Mouse (Mus musculus): ENCODE results near the gene Gpr156. TPM values are rescaled to one million over a fixed set of nuclear protein-coding genes. Genes with fewer than 3 reads are reported as not detected.
A peak's percentile ranks its signal among the peaks of the same experiment; 100 is the strongest.

Gpr156 gene
- total RNA-seq, 1 experiment from 2014 or later, result not detected

GRCm38 (mm10) chr16:37989796-37990195, 73.5 kb downstream of the Gpr156 start:
- ATAC-seq (replicated peaks; ENCODE audit: insufficient number of reproducible peaks, low FRiP score, low TSS enrichment, poor library complexity, severe bottlenecking), result no peak

DNA sequence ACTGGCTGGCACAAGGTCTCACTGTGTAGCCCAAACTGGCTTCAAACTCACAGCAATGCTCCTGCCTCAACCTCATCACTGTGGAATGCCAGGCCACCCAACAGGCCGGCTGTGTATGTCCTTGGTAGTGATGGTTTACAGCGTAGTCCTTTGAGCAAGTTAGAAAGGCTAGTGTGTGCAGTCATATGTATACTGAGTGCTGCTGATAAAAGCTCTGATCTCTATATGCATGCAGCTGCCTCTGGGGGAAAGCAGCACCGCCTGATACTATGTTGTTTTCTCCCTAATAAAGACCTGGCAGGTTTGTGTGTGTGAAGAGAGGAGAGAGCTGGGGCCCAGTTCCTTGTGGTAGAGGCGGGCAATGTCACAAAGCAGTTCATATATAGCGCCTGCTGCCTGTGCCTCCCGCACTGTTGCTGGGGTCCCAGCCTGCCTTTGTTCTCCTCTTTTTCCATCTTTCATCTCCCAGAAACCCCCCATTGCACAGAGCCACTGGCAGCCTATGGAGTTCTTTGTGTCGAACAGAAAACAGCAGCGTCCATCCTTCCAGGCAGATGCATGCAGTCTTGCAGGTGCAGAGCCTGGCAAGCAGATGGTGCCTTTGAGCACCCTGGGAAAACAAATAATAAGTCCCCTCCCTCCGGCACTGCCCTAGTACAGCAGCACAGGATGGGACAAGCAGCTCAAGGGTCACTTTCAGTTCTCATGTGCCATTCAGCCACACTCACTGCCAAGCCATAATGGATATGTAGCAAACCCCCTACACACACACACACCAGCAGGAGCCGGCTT, 74.5 kb downstream of the Gpr156 start:
- no peak for ATAC-seq (replicated peaks; ENCODE audit: insufficient number of reproducible peaks, low FRiP score, low TSS enrichment, poor library complexity, severe bottlenecking)

DNA sequence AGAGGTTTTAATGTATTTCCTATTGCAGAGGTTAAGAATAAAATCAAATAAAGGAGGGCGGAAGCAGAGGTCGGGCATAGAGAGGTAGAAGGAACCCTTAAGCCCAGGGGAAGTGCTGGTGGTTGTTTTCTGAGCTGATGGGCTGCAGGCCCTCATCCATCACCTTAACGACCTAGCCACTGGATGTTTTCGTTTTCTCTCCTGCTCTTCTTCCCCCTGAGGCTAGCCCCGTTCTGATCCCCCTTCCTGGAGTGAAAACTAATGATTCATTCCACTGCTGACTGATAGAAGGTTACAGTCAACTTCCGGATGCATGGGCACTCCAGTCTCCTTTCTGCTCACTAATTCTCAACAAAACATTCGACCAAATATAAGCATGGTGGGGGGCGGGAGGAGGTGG, 76.5 kb downstream of the Gpr156 start:
- ATAC-seq (replicated peaks; ENCODE audit: insufficient number of reproducible peaks, low FRiP score, low TSS enrichment, poor library complexity, severe bottlenecking), result no peak

DNA sequence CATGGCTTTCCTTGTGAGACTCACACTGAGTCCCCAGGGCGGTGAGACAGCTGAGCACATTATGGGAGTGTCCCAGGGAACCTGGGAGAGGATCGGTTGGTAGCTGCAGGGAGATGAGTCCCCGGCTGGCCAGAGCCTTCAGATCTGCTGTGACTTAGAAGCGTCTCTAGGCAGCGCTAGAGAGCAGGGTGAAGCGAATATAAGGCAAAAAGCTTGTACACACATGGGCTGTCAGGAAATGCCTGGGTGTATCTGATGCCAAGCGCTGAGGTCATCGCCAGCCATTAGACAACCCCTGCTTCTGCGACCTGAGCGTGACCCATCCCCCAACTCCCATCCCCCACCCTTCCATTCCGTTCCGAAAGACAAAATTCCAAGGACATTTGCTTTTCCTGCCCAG, 78.4 kb downstream of the Gpr156 start:
- 0 out of 2 replicates have a peak, but pooled peaks have one; percentile 27 for ATAC-seq (replicated peaks; ENCODE audit: insufficient number of reproducible peaks, low FRiP score, low TSS enrichment, poor library complexity, severe bottlenecking)

DNA sequence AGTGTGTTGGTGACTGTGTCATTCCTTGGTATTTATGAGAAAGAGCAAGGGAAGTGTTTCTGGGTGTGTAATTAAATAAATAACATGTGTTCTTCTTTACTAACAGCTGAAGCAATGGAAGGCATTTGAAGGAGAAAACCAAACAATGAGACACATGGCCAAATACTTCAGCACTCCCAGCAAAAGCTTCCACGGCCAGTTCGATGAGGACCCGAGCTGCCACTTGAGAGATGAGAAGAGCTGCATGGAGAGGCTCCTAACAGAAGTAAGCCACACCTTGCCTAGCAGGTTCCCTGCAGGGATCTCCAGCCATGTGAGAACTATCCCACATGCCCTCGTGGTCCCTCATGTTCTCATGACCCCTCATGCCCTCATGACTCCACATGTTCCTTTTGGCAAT, 81.5 kb downstream of the Gpr156 start:
- no peak for ATAC-seq (replicated peaks; ENCODE audit: insufficient number of reproducible peaks, low FRiP score, low TSS enrichment, poor library complexity, severe bottlenecking)

GRCm38 (mm10) chr16:37999762-38000161, 83.5 kb downstream of the Gpr156 start:
- no peak for ATAC-seq (replicated peaks; ENCODE audit: insufficient number of reproducible peaks, low FRiP score, low TSS enrichment, poor library complexity, severe bottlenecking)

DNA sequence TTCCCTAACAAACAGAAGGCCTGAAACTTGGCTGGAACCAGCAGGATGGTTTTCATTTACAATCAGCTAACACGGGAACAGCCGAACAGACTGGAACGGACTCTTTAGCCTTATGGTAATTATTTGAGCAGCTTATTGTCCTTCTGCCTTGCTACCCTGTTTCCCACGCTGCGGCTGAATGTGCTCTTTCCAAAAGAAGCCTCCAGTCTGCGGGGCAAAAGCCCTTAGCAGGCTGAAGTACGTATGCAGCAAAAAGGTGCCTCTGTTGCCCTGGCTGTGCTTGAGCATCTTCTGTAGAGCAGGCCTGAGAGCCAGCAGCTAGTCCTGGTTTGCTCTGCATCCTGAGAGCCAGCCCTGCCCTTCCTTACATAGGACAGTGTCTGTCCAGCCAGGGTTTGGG, 83.9 kb downstream of the Gpr156 start:
- no peak for ATAC-seq (replicated peaks; ENCODE audit: insufficient number of reproducible peaks, low FRiP score, low TSS enrichment, poor library complexity, severe bottlenecking)

- no peak for ATAC-seq (replicated peaks; ENCODE audit: insufficient number of reproducible peaks, low FRiP score, low TSS enrichment, poor library complexity, severe bottlenecking)
Observed at GRCm38 (mm10) chr16:38001766-38002165, 85.5 kb downstream of the Gpr156 start.

- no peak for ATAC-seq (replicated peaks; ENCODE audit: insufficient number of reproducible peaks, low FRiP score, low TSS enrichment, poor library complexity, severe bottlenecking)
Observed at GRCm38 (mm10) chr16:38002485-38002884, 86.2 kb downstream of the Gpr156 start.

GRCm38 (mm10) chr16:38004486-38005020, 88.3 kb downstream of the Gpr156 start:
- no peak for ATAC-seq (replicated peaks; ENCODE audit: insufficient number of reproducible peaks, low FRiP score, low TSS enrichment, poor library complexity, severe bottlenecking)

DNA sequence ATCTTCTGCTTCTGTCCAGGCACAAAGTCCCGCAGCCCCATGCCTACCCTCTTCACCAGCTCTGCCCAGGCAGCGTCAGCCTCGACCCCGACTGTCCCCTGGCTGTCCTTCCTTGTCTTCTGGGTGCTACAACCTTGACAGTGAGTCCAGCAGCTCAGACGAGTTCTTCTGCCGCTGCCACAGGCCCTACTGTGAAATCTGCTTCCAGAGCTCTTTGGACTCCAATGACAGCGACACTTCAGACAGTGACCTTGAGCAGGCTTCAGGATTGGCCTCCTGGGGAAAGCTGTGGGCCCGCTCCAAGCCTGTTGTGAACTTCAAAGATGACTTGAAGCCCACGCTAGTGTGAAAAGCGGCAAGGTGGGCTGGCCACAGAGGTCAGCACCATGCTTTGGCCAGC, 89.2 kb downstream of the Gpr156 start:
- ATAC-seq (replicated peaks; ENCODE audit: insufficient number of reproducible peaks, low FRiP score, low TSS enrichment, poor library complexity, severe bottlenecking), result no peak

DNA sequence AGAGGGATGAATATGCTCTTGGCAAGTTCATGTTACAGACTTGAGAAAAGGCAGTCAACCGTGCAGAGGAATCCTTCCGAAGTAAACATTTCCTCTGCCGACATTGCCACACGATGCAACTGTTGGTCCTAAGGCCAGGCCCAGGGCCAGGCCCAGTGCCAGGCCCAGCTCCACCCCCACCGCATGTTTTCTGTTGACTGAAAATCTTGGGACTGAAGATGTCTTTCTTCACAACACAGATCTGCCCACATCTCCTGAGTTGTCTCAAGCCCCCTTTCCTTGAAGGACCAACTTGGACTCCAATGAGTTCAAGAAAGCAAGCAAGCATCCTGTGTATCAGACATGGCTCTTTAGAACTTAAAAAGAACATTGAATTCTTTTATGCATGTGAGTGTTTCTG, 92.1 kb downstream of the Gpr156 start:
- ATAC-seq (replicated peaks; ENCODE audit: insufficient number of reproducible peaks, low FRiP score, low TSS enrichment, poor library complexity, severe bottlenecking), result no peak

DNA sequence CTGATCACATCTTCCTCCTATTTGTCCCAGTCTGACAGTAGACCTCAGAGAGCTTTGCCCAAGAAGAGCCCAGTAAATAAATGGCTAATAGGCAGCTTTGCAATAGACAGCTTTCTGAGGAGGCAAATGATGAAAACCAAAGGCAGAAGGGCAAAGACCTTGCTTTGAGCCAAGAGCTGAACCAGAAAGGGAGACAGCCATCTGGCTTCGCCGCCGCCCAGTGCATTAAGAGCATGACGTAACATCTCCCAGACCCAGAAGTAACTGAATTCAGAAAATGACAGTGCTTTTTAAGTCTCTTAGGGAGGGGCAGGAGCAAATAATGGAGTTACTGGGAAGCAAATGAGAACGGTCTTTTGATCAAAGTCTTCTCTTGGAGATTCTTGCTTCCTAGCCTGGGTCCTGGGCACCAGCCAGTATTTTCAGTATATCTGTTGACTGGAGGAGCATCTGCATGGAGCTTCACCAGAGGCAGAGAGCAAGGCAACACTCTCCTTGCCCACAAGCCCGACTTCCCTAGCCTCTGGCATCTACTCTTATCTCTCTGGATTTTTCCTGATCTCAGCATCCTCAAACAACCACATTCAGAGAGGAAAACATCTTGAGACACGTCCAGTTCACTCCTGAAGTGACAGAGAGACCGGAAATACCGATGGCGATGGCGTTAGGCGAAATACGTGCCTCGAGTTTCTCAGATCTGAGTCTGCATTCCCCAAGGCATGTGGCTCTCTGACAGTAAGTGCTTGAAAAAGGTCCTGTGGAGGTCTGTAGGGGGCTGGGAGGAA, 92.9 kb downstream of the Gpr156 start:
- ATAC-seq (replicated peaks; ENCODE audit: insufficient number of reproducible peaks, low FRiP score, low TSS enrichment, poor library complexity, severe bottlenecking), result no peak

DNA sequence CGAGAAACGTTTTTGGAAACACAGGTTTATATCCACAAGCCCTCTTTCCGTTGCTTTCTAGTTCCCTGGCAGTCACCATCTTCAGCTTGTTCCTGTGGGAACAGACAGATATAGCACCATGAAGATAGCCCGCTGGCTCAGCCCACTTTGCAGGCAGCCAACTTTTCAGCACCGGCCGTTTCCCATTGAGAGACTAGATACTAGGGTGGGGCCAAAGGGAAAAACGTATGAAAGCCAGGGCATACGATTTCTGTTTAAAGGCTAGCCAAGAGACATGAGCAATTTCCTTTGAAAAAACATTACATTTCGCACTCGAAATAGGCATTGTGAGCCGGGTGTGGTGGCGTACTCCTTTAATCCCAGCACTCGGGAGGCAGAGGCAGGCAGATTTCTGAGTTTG, 95.2 kb downstream of the Gpr156 start:
- no peak for ATAC-seq (replicated peaks; ENCODE audit: insufficient number of reproducible peaks, low FRiP score, low TSS enrichment, poor library complexity, severe bottlenecking)

DNA sequence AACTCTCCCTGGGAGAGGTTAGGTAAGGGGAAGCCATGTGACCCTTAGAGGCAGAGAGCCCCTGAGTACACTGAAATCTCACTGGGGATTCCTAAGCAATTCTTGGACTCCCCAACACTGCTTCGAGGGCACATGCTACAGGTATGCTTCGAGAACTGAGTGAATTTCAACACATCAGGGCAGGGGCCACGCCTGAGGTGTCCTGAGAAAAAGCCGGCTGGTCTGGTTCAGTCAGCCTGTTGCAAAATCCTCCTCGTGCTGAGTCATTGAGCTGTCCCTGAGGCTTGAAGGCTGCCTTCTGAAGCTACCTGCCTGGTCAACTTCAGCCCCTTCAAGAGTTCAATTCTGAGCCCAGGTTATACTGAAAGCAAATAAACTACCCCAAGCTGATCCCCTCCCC, 96.1 kb downstream of the Gpr156 start:
- ATAC-seq (replicated peaks; ENCODE audit: insufficient number of reproducible peaks, low FRiP score, low TSS enrichment, poor library complexity, severe bottlenecking), result no peak

DNA sequence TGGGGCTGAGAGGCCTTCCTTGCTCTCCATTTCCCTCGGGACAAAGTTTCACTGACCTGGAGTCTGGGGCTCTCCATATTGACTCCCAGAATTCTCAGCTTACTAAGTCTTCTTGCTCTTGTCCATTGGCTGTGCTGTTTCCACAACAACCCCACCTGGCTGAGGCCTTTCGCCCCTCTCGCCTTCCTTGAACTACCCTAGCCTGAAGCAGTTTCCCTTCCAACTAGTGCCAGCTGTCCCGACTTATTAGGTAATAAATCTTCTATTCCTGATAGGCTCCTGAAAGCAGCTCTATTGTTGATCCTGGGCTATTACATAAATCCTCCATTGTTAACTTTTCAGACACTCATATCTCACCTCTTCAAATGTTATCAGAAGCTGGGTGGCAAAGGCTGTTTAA, 96.6 kb downstream of the Gpr156 start:
- ATAC-seq (replicated peaks; ENCODE audit: insufficient number of reproducible peaks, low FRiP score, low TSS enrichment, poor library complexity, severe bottlenecking), result no peak

- ATAC-seq (replicated peaks; ENCODE audit: insufficient number of reproducible peaks, low FRiP score, low TSS enrichment, poor library complexity, severe bottlenecking), result no peak
Observed at GRCm38 (mm10) chr16:38014951-38015350, 98.7 kb downstream of the Gpr156 start.

GRCm38 (mm10) chr16:38016928-38017524, 100.7 kb downstream of the Gpr156 start:
- no peak for ATAC-seq (replicated peaks; ENCODE audit: insufficient number of reproducible peaks, low FRiP score, low TSS enrichment, poor library complexity, severe bottlenecking)

DNA sequence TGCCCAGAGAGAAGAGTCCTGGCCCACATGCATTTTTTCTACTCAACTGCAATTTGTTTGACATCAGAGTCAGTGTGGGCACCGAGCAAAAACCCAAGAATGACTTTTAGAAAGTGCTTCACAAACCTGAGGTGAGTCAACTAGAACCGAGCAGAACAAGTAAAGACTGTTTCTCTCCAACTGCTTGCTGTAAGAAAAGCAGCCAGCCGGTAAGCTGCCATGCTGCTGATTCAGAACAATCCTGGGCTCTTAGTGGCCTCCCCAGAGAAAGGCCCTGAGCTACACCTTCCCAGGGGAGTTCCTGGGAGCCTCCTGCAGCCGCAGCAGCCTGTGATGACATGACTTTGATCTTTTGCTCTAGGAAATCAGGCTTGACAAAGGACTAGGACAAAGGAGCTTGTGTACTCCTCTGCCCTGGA, 101.7 kb downstream of the Gpr156 start:
- ATAC-seq (replicated peaks; ENCODE audit: insufficient number of reproducible peaks, low FRiP score, low TSS enrichment, poor library complexity, severe bottlenecking), result no peak
